Mouse (Mus musculus) bone marrow, adult 2 months (tissue): Measurements from ENCODE around the gene Atn1.

Experiments
- CTCF ChIP-seq: fragments of 200-500 bp; IDR thresholded peaks from 2 replicates; pipeline ENCODE4 v1.5.1; 2011; ENCODE audit warnings: low read length, control low read depth; ENCODE audit not compliant: control insufficient read depth, insufficient read depth
- POLR2A ChIP-seq: fragments of 200-500 bp; IDR thresholded peaks from 2 replicates; pipeline ENCODE4 v1.6.1; 2011; ENCODE audit warnings: low read depth, mild to moderate bottlenecking, control low read depth, low read length, borderline replicate concordance; ENCODE audit not compliant: control insufficient read depth

DNA sequence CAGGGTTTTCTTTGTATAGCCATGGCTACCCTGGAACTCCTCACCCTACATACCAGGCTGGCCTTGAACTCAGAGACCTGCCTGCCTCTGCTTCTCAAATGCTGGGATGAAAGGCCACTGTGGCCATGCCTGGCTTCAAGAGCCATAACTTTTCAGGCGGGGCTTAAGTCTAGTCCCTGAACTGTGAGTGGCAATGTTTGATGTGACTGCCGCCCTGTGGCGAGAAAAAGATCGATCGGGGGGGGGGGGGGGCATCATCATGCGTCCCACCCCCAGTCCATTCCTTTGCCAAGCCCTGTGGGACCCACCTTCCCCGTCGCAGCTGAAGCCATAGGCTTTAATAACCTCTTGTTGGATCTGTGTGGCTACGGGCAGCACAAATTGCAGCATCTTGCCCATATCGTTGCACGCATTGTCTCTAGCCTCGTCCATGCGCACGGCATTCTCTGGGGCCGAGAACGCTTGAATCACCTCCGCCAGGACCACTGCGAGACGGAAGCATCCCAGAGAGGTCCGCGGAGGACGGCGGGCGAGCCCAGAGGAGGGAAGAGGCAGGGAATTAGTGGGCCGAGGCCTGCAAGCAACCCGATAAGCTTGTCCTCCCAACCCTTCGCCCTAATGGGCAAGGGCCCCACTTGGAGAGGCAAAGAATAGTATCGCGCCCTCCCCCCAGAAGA is 16.0 kb downstream of the Atn1 start:
- TF ChIP-seq POLR2A (no peak), CTCF (peak; percentile 44)
